Mouse (Mus musculus) CH12.LX (cell line): ENCODE measurements around the gene Gdpd2. TPM values are rescaled to one million over a fixed set of nuclear protein-coding genes. Genes with fewer than 3 reads are reported as not detected.

ENCODE experiments used
- DNase-seq: peaks from one replicate; pipeline ENCODE4 v3.0.0-alpha.2; 2013; ENCODE audit errors: extremely low read depth
- H3K27ac ChIP-seq: 2 replicates; pipeline ENCODE4 v1.5.1; 2012; ENCODE audit warnings: low read depth, mild to moderate bottlenecking, control low read depth, moderate library complexity; ENCODE audit not compliant: insufficient read depth
- H3K27me3 ChIP-seq: replicated peaks from 2 replicates; pipeline ENCODE3; 2012; ENCODE audit warnings: inconsistent platforms
- H3K36me3 ChIP-seq, 2 experiments: replicated peaks in 1 of 2; 2 replicates each; pipeline versions ENCODE3 to v1.6.1; 2012; ENCODE audit warnings: inconsistent platforms in 1 of 2, low read length in 1 of 2, mild to moderate bottlenecking in 1 of 2, mixed read lengths in 1 of 2, moderate library complexity in 1 of 2; ENCODE audit not compliant: control insufficient read depth in 1 of 2, insufficient read depth in 1 of 2
- H3K4me1 ChIP-seq, 2 experiments: 2 replicates each; pipeline ENCODE4 v1.6.1; 2012; ENCODE audit warnings: inconsistent platforms in 1 of 2, moderate library complexity in 1 of 2; ENCODE audit not compliant: insufficient read depth in 2 of 2, control insufficient read depth in 1 of 2
- H3K4me2 ChIP-seq: 2 replicates; pipeline ENCODE4 v1.6.1; 2012; ENCODE audit warnings: low read depth, mild to moderate bottlenecking, control low read depth; ENCODE audit not compliant: poor library complexity, insufficient read depth, severe bottlenecking
- H3K4me3 ChIP-seq, 3 experiments: fragments of 150-350 bp in 1 of 3; sonication (generic) in 1 of 3; replicated peaks in 1 of 3; 2 replicates each; pipeline versions ENCODE3 to v1.5.1; 2011 to 2012; ENCODE audit warnings: low read depth in 2 of 3, low read length in 2 of 3, mild to moderate bottlenecking in 2 of 3, moderate library complexity in 2 of 3, control low read depth in 1 of 3, improper control_type of control experiment in 1 of 3, inconsistent platforms in 1 of 3, mixed read lengths in 1 of 3; ENCODE audit not compliant: poor library complexity in 1 of 3
- H3K79me2 ChIP-seq: replicated peaks from 2 replicates; pipeline ENCODE4 v1.6.1; 2012; ENCODE audit warnings: mild to moderate bottlenecking, moderate library complexity; ENCODE audit not compliant: control insufficient read depth, poor library complexity, insufficient read depth, severe bottlenecking; ENCODE audit errors: extremely low read depth
- H3K9ac ChIP-seq: 2 replicates; pipeline ENCODE4 v1.6.1; 2012; ENCODE audit warnings: low read depth, mild to moderate bottlenecking, control low read depth, moderate library complexity; ENCODE audit not compliant: insufficient read depth
- H3K9me3 ChIP-seq: replicated peaks from 2 replicates; pipeline ENCODE3; 2012; ENCODE audit warnings: low read length, inconsistent platforms, mixed read lengths
- BHLHE40 ChIP-seq: IDR thresholded peaks from 2 replicates; pipeline ENCODE4 v1.6.1; 2011; ENCODE audit warnings: mild to moderate bottlenecking, low read depth, low read length, improper control_type of control experiment
- CHD1 ChIP-seq: IDR thresholded peaks from 2 replicates; pipeline ENCODE4 v1.6.1; 2012; ENCODE audit warnings: low read depth, low read length, improper control_type of control experiment, inconsistent platforms
- CHD2 ChIP-seq: IDR thresholded peaks from 2 replicates; pipeline ENCODE4 v1.6.1; 2011; ENCODE audit warnings: low read length, improper control_type of control experiment
- E2F4 ChIP-seq: IDR thresholded peaks from 2 replicates; pipeline ENCODE4 v1.6.1; 2011; ENCODE audit warnings: low read depth, low read length, improper control_type of control experiment; ENCODE audit not compliant: insufficient replicate concordance
- ELF1 ChIP-seq: IDR thresholded peaks from 2 replicates; pipeline ENCODE4 v1.6.1; 2014; ENCODE audit warnings: low read depth, mild to moderate bottlenecking, inconsistent platforms, low read length, improper control_type of control experiment
- ETS1 ChIP-seq: conservative IDR thresholded peaks from 2 replicates; pipeline ENCODE4 v1.6.1; 2012; ENCODE audit warnings: low read depth, mild to moderate bottlenecking, inconsistent platforms, low read length, improper control_type of control experiment, moderate library complexity
- GABPA ChIP-seq: IDR thresholded peaks from 2 replicates; pipeline ENCODE4 v1.6.1; 2012; ENCODE audit warnings: low read depth, low read length, improper control_type of control experiment, inconsistent platforms; ENCODE audit not compliant: insufficient replicate concordance
- IRF4 ChIP-seq: IDR thresholded peaks from 2 replicates; pipeline ENCODE4 v1.6.1; 2014; ENCODE audit warnings: low read depth, mild to moderate bottlenecking, inconsistent platforms, low read length, improper control_type of control experiment
- JUND ChIP-seq: conservative IDR thresholded peaks from 2 replicates; pipeline ENCODE4 v1.6.1; 2011; ENCODE audit warnings: low read depth, low read length, improper control_type of control experiment
- KAT2A ChIP-seq: IDR thresholded peaks from 2 replicates; pipeline ENCODE4 v1.6.1; 2012; ENCODE audit warnings: low read length, improper control_type of control experiment, inconsistent platforms; ENCODE audit not compliant: insufficient replicate concordance
- MAFK ChIP-seq: IDR thresholded peaks from 2 replicates; pipeline ENCODE4 v1.6.1; 2011; ENCODE audit warnings: low read length, improper control_type of control experiment; ENCODE audit not compliant: insufficient replicate concordance
- MAZ ChIP-seq: IDR thresholded peaks from 2 replicates; pipeline ENCODE4 v1.6.1; 2012; ENCODE audit warnings: low read depth, mild to moderate bottlenecking, inconsistent platforms, low read length, improper control_type of control experiment, moderate library complexity
- MEF2A ChIP-seq: IDR thresholded peaks from 2 replicates; pipeline ENCODE4 v1.6.1; 2014; ENCODE audit warnings: low read depth, mild to moderate bottlenecking, inconsistent platforms, low read length, improper control_type of control experiment, borderline replicate concordance
- POLR2A ChIP-seq: IDR thresholded peaks from 2 replicates; pipeline ENCODE4 v1.6.1; 2011; ENCODE audit warnings: low read depth, mild to moderate bottlenecking, improper control_type of control experiment, low read length
- SIN3A ChIP-seq: IDR thresholded peaks from 2 replicates; pipeline ENCODE4 v1.6.1; 2012; ENCODE audit warnings: low read length, improper control_type of control experiment, inconsistent platforms
- SMC3 ChIP-seq: IDR thresholded peaks from 2 replicates; pipeline ENCODE4 v1.6.1; 2011; ENCODE audit warnings: low read depth, low read length, improper control_type of control experiment
- UBTF ChIP-seq: IDR thresholded peaks from 2 replicates; pipeline ENCODE4 v1.6.1; 2012; ENCODE audit warnings: low read depth, mild to moderate bottlenecking, inconsistent platforms, low read length, improper control_type of control experiment, moderate library complexity
- USF2 ChIP-seq: conservative IDR thresholded peaks from 2 replicates; pipeline ENCODE4 v1.6.1; 2011; ENCODE audit warnings: low read depth, low read length, improper control_type of control experiment
- ZKSCAN1 ChIP-seq: IDR thresholded peaks from 2 replicates; pipeline ENCODE4 v1.6.1; 2012; ENCODE audit warnings: low read depth, inconsistent platforms, low read length, improper control_type of control experiment, borderline replicate concordance
- ZMIZ1 ChIP-seq: IDR thresholded peaks from 2 replicates; pipeline ENCODE4 v1.6.1; 2012; ENCODE audit warnings: low read depth, mild to moderate bottlenecking, inconsistent platforms, low read length, improper control_type of control experiment
- ZNF384 ChIP-seq: IDR thresholded peaks from 2 replicates; pipeline ENCODE4 v1.6.1; 2012; ENCODE audit warnings: low read depth, low read length, improper control_type of control experiment, inconsistent platforms
- dilution Hi-C: fragments of 300-500 bp; cut with MboI; formaldehyde crosslinking; loops from 2 replicates; pipeline ENCODE4 v1.14.3; 2020; ENCODE audit warnings: low sequenced_read_pairs; ENCODE audit not compliant: extremely low pct_unique_long_range_greater_than_20kb, extremely low pct_ligation_motif_present
- in situ Hi-C: fragments of 300-500 bp; cut with MboI; formaldehyde crosslinking; loops from 3 replicates; pipeline ENCODE4 v1.14.3; 2019; ENCODE audit warnings: low sequenced_read_pairs, low pct_ligation_motif_present, low pct_unique_long_range_greater_than_20kb, mixed read lengths
- polyA plus RNA-seq: library from polyadenylated mRNA; unstranded; fragments of >175 nt; gene quantifications from 2 replicates; pipeline ENCODE4 v1.2.1, GENCODE M21; 2012; ENCODE audit warnings: low read depth; ENCODE audit not compliant: insufficient read length
- total RNA-seq, 2 experiments: library from RNA; depleted of rRNA; stranded (reverse); fragments of 300-350 nt in 1 of 2; fragments of >200 nt in 1 of 2; gene quantifications; 2 replicates each; pipeline ENCODE4 v1.2.3; 2012 to 2014

Gdpd2 gene
- total and polyA plus RNA-seq, 3 experiments = 0.09 TPM; not detected in 2

GRCm38 (mm10) chrX:100708032-100708431 is 21.6 kb upstream of the Gdpd2 start:
- H3K4me2 ChIP-seq = no peak overlapping the region
- no peak overlapping the region for H3K27ac ChIP-seq
- dilution Hi-C loops = no loop called here
- DNase-seq = no peak
- H3K79me2 ChIP-seq = no peaks in the 10 kb centered on the region
- no peaks in the 10 kb centered on the region for H3K4me1 ChIP-seq
- H3K9ac ChIP-seq = no peak overlapping the region
- no peak overlapping the region for H3K4me3 ChIP-seq
- TF ChIP-seq ZKSCAN1 (no peak), CHD2 (no peak), E2F4 (no peak), CHD1 (no peak), POLR2A (no peak), SIN3A (no peak), MAFK (no peak), ELF1 (no peak), GABPA (no peak), UBTF (no peak), JUND (no peak), IRF4 (no peak), KAT2A (no peak), BHLHE40 (no peak), MEF2A (no peak), USF2 (no peak), SMC3 (no peak), MAZ (no peak), ZMIZ1 (no peak)
- H3K27me3 ChIP-seq = no peaks in the 10 kb centered on the region
- peaks cover 20 to 49% of the 10 kb centered on the region in 2 experiments for H3K36me3 ChIP-seq
- H3K9me3 ChIP-seq = no peaks in the 10 kb centered on the region
- in situ Hi-C loops = no loop called here

- dilution Hi-C loops (no loop called here), in situ Hi-C loops (no loop called here)
- peak; percentile 41 for DNase-seq
- Histone ChIP-seq H3K9ac (no peak overlapping the region), H3K9me3 (no peaks in the 10 kb centered on the region), H3K36me3 (peaks cover 30 to 83% of the 10 kb centered on the region in 2 experiments), H3K79me2 (no peaks in the 10 kb centered on the region), H3K27me3 (no peaks in the 10 kb centered on the region), H3K4me1 (peaks cover 0 to 13% of the 10 kb centered on the region in 2 experiments; a peak in 1 of 4 replicates), H3K27ac (no peak overlapping the region; the same call in 1 of the 2 replicates), H3K4me3 (no peak overlapping the region), H3K4me2 (no peak overlapping the region)
- no peak for TF ChIP-seq ZNF384
- TF ChIP-seq UBTF = no peak
- TF ChIP-seq MAFK = 0 out of 2 replicates have a peak, but pooled peaks have one; percentile 10
- peak; percentile 73 for TF ChIP-seq ETS1
Observed at GRCm38 (mm10) chrX:100716173-100716572, 13.5 kb upstream of the Gdpd2 start.
